Mouse (Mus musculus) brain, embryonic 14.5 days (tissue): ENCODE measurements around the gene Ormdl3.

Experiments
- CTCF ChIP-seq: fragments of 200-500 bp; IDR thresholded peaks from 2 replicates; pipeline ENCODE4 v1.5.1; 2012; ENCODE audit warnings: inconsistent platforms, mild to moderate bottlenecking, moderate library complexity, borderline replicate concordance; ENCODE audit not compliant: insufficient read depth, insufficient read length; ENCODE audit errors: extremely low read depth
- POLR2A ChIP-seq: fragments of 200-500 bp; IDR thresholded peaks from 2 replicates; pipeline ENCODE4 v1.6.1; 2012; ENCODE audit warnings: mild to moderate bottlenecking, inconsistent platforms, borderline replicate concordance; ENCODE audit not compliant: poor library complexity, insufficient read depth, insufficient read length, severe bottlenecking; ENCODE audit errors: extremely low read depth

- TF ChIP-seq CTCF: no peak
- TF ChIP-seq POLR2A: no peak
These were observed 32.0 kb downstream of the Ormdl3 start for GRCm38 (mm10) chr11:98555124-98555700.
